Mouse (Mus musculus) ES-E14 (cell line): Measurements from ENCODE around the gene Sult4a1. TPM values are rescaled to one million over a fixed set of nuclear protein-coding genes. Genes with fewer than 3 reads are reported as not detected.

Experiments used
- DNase-seq: peaks from one replicate; pipeline ENCODE4 v3.0.0-alpha.2; 2013; ENCODE audit warnings: low read depth, low spot score
- H3K27ac ChIP-seq: 2 replicates; pipeline ENCODE4 v1.5.1; 2012; ENCODE audit warnings: low read depth, mild to moderate bottlenecking, low read length, moderate library complexity, mixed read lengths; ENCODE audit not compliant: poor library complexity, insufficient read depth, severe bottlenecking
- H3K36me3 ChIP-seq: 2 replicates; pipeline ENCODE4 v1.6.1; 2012; ENCODE audit warnings: mild to moderate bottlenecking, low read length, moderate library complexity, mixed read lengths; ENCODE audit not compliant: control insufficient read depth, poor library complexity, insufficient read depth, severe bottlenecking
- H3K4me1 ChIP-seq, 2 experiments: fragments of 150-350 bp in 1 of 2; sonication (generic) in 1 of 2; 2 replicates each; pipeline ENCODE4 v1.6.1; 2012; ENCODE audit warnings: low read length in 2 of 2, mild to moderate bottlenecking in 1 of 2, mixed read lengths in 1 of 2; ENCODE audit not compliant: control insufficient read depth in 2 of 2, insufficient read depth in 2 of 2, poor library complexity in 1 of 2
- H3K4me3 ChIP-seq, 2 experiments: fragments of 150-350 bp in 1 of 2; sonication (generic) in 1 of 2; 2 replicates each; pipeline ENCODE4 v1.5.1; 2012; ENCODE audit warnings: low read length in 2 of 2, low read depth in 1 of 2, mild to moderate bottlenecking in 1 of 2, mixed read lengths in 1 of 2; ENCODE audit not compliant: insufficient read depth in 1 of 2, poor library complexity in 1 of 2, severe bottlenecking in 1 of 2
- H3K9ac ChIP-seq: 2 replicates; pipeline ENCODE4 v1.6.1; 2012; ENCODE audit warnings: low read depth, mild to moderate bottlenecking, low read length, mixed read lengths; ENCODE audit not compliant: poor library complexity, insufficient read depth, severe bottlenecking
- H3K9me3 ChIP-seq: fragments of 150-350 bp; sonication (generic); 2 replicates; pipeline ENCODE4 v1.6.1; 2012; ENCODE audit warnings: low read depth, mild to moderate bottlenecking, low read length; ENCODE audit not compliant: control insufficient read depth, insufficient read depth
- CHD2 ChIP-seq: IDR thresholded peaks from 2 replicates; pipeline ENCODE4 v1.6.1; 2014; ENCODE audit warnings: mild to moderate bottlenecking, low read depth, low read length, inconsistent platforms
- HCFC1 ChIP-seq: IDR thresholded peaks from 2 replicates; pipeline ENCODE4 v1.6.1; 2012; ENCODE audit warnings: low read length, inconsistent platforms, borderline replicate concordance; ENCODE audit not compliant: insufficient read depth
- MAFK ChIP-seq: IDR thresholded peaks from 2 replicates; pipeline ENCODE4 v1.6.1; 2014; ENCODE audit warnings: mild to moderate bottlenecking, low read depth, low read length, inconsistent platforms; ENCODE audit not compliant: insufficient read depth
- ZC3H11A ChIP-seq: IDR thresholded peaks from 2 replicates; pipeline ENCODE4 v1.6.1; 2012; ENCODE audit warnings: low read depth, mild to moderate bottlenecking, inconsistent platforms, low read length, borderline replicate concordance
- ZNF384 ChIP-seq: IDR thresholded peaks from 2 replicates; pipeline ENCODE4 v1.6.1; 2012; ENCODE audit warnings: low read depth, low read length, inconsistent platforms
- in situ Hi-C, 2 experiments: fragments of 600-800 bp; cut with MboI; formaldehyde crosslinking; loops; one replicate each; pipeline ENCODE4 v1.15.1; 2025; ENCODE audit warnings: low sequenced_read_pairs in 2 of 2, inconsistent platforms in 1 of 2; ENCODE audit not compliant: unreplicated experiment in 2 of 2
- total RNA-seq: library from RNA; depleted of rRNA; stranded (reverse); fragments of 300-350 nt; gene quantifications from 2 replicates; pipeline ENCODE4 v1.2.3, GENCODE M21; 2012

Gene Sult4a1
- total RNA-seq, 1 experiment = 40.5 TPM

GRCm38 (mm10) chr15:84069455-84070050 is 36.0 kb downstream of the Sult4a1 start:
- TF ChIP-seq ZC3H11A (no peak), CHD2 (no peak)
- Histone ChIP-seq H3K9me3 (no peaks in the 10 kb centered on the region), H3K36me3 (no peaks in the 10 kb centered on the region), H3K4me3 (peak overlapping the region in 1 of 2 experiments; percentile 21; a peak in 1 of 4 replicates), H3K4me1 (peaks cover 3 to 12% of the 10 kb centered on the region in 2 experiments; a peak in 3 of 4 replicates), H3K27ac (no peak overlapping the region), H3K9ac (no peak overlapping the region)
- in situ Hi-C loops = loop anchor here in 1 of 2 experiments (25.0 kb wide), 1 partner anchor 307 kb away; no protein-coding TSS in a partner anchor
- DNase-seq = no peak

- peaks cover 0 to 3% of the 10 kb centered on the region in 2 experiments; a peak in 1 of 4 replicates for H3K4me1 ChIP-seq
- no peaks in the 10 kb centered on the region for H3K9me3 ChIP-seq
- no peak for DNase-seq
- H3K4me3 ChIP-seq = no peak overlapping the region
- no peaks in the 10 kb centered on the region for H3K36me3 ChIP-seq
- H3K27ac ChIP-seq = no peak overlapping the region
- in situ Hi-C loops = loop anchor here in 1 of 2 experiments (25.0 kb wide), 1 partner anchor 303 kb away; no protein-coding TSS in a partner anchor
- no peak for TF ChIP-seq MAFK
- TF ChIP-seq CHD2 = no peak
- TF ChIP-seq HCFC1 = no peak
- no peak for TF ChIP-seq ZNF384
- no peak for TF ChIP-seq ZC3H11A
- H3K9ac ChIP-seq = no peak overlapping the region
Measured at GRCm38 (mm10) chr15:84065701-84066100, 39.9 kb downstream of the Sult4a1 start.

- Histone ChIP-seq H3K9ac (peak within 1 kb of the TSS; percentile 21; the same call in 1 of the 2 replicates), H3K9me3 (no peaks in the 10 kb centered on the region), H3K4me3 (peak within 1 kb of the TSS; percentile 63 to 66), H3K27ac (no peak within 1 kb of the TSS), H3K36me3 (no peaks in the 10 kb centered on the region), H3K4me1 (peaks cover 0 to 3% of the 10 kb centered on the region in 2 experiments; a peak in 1 of 4 replicates)
- in situ Hi-C loops = loop anchor here in 1 of 2 experiments (25.0 kb wide), 1 partner anchor 303 kb away; no protein-coding TSS in a partner anchor
- peak; percentile 72 for DNase-seq
- no peak for TF ChIP-seq CHD2
- TF ChIP-seq HCFC1 = no peak
- no peak for TF ChIP-seq ZC3H11A
- no peak for TF ChIP-seq ZNF384
- TF ChIP-seq MAFK = no peak
Measured at GRCm38 (mm10) chr15:84065140-84065539, 40.4 kb downstream of the Sult4a1 start, which contains the start of gene Efcab6. TSS of gene Efcab6 (minus strand) at chr15:84065379.

GRCm38 (mm10) chr15:84058841-84059240 is 46.7 kb downstream of the Sult4a1 start:
- in situ Hi-C loops = loop anchor here (10.0 to 25.0 kb wide), 2 partner anchors 294 to 297 kb away; no protein-coding TSS in a partner anchor
- H3K27ac ChIP-seq = no peak overlapping the region

More at GRCm38 (mm10) chr15:84058841-84059240, 46.7 kb downstream of the Sult4a1 start:
- no peaks in the 10 kb centered on the region for H3K36me3 ChIP-seq
- no peaks in the 10 kb centered on the region for H3K4me1 ChIP-seq
- DNase-seq = no peak
- TF ChIP-seq ZNF384 (no peak), ZC3H11A (no peak), HCFC1 (no peak), CHD2 (no peak), MAFK (no peak)
- H3K4me3 ChIP-seq = no peak overlapping the region
- no peaks in the 10 kb centered on the region for H3K9me3 ChIP-seq
- no peak overlapping the region for H3K9ac ChIP-seq
